Mouse (Mus musculus) C2C12 (cell line): ENCODE results near the gene Tcf19.

ENCODE experiments used
- CTCF ChIP-seq: IDR thresholded peaks from one replicate; pipeline ENCODE4 v1.5.1; 2011; ENCODE audit not compliant: control insufficient read depth, insufficient read depth, insufficient read length
- MAX ChIP-seq: IDR thresholded peaks from one replicate; pipeline ENCODE4 v1.6.1; 2011; ENCODE audit warnings: mild to moderate bottlenecking, control low read depth

DNA sequence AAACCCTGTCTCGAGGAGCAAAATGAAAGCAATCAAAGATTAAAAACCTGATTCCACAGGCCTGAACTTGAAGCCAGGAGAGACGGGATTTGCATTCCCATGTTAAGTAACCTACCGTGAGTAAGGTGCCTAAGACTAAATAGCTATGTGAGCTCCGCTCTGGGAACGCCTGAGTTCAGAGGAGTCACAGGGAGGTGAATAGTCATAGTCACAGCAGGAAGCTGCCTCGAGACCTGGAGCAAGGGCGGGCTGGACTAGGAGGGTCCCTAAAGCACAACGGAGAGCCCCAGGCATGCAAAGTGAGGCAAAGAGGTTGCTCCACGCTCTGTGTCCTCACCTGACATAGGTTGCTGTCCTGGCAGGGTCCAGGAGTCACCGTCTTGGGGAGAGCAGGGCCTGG, 22.9 kb upstream of the Tcf19 start:
- TF ChIP-seq CTCF (no peak), MAX (no peak)
